Mouse (Mus musculus): ENCODE data around the gene Ptpn1. TPM values are rescaled to one million over a fixed set of nuclear protein-coding genes. Genes with fewer than 3 reads are reported as not detected.

Ptpn1 gene
- polyA plus RNA-seq, 1 experiment from 2014 or later, result 89.8 TPM

GRCm38 (mm10) chr2:167999145-167999743 is 67.4 kb downstream of the Ptpn1 start:
- no peaks in the 10 kb centered on the region for H3K36me3 ChIP-seq (ENCODE audit: control insufficient read depth, insufficient read depth, low read length)
- no peak for ATAC-seq (ENCODE audit: low FRiP score)
- H3K4me1 ChIP-seq (ENCODE audit: control insufficient read depth, insufficient read depth, low read length), result no peaks in the 10 kb centered on the region
- no peak overlapping the region for H3K4me2 ChIP-seq
- H3K9me3 ChIP-seq (ENCODE audit: control insufficient read depth, low read length), result no peaks in the 10 kb centered on the region
- 76% methylated on average over 3 of the region's 3 CpGs for WGBS
- H3K27ac ChIP-seq (ENCODE audit: low read depth, low read length), result no peak overlapping the region
- DNase-seq (ENCODE audit: low spot score, missing footprints), result no peak
- H3K4me3 ChIP-seq (ENCODE audit: low read depth, low read length), result no peak overlapping the region
- no peak overlapping the region for H3K9ac ChIP-seq (ENCODE audit: low read length)
- no peaks in the 10 kb centered on the region for H3K27me3 ChIP-seq (ENCODE audit: control insufficient read depth, insufficient read depth, low read length)

- H3K27me3 ChIP-seq (ENCODE audit: control insufficient read depth, insufficient read depth, low read length), result no peaks in the 10 kb centered on the region
- no peaks in the 10 kb centered on the region for H3K4me1 ChIP-seq (ENCODE audit: control insufficient read depth, insufficient read depth, low read length)
- no peaks in the 10 kb centered on the region for H3K9me3 ChIP-seq (ENCODE audit: control insufficient read depth, low read length)
- no peak overlapping the region for H3K9ac ChIP-seq (ENCODE audit: low read length)
- no peaks in the 10 kb centered on the region for H3K36me3 ChIP-seq (ENCODE audit: control insufficient read depth, insufficient read depth, low read length)
- H3K4me2 ChIP-seq, result no peak overlapping the region
- H3K27ac ChIP-seq (ENCODE audit: low read depth, low read length), result no peak overlapping the region
- DNase-seq (ENCODE audit: low spot score, missing footprints) (no peak), ATAC-seq (ENCODE audit: low FRiP score) (no peak)
- WGBS, result 57% methylated on average over 4 of the region's 4 CpGs
- no peak overlapping the region for H3K4me3 ChIP-seq (ENCODE audit: low read depth, low read length)
Measured at GRCm38 (mm10) chr2:168002188-168002587, 70.3 kb downstream of the Ptpn1 start.

DNA sequence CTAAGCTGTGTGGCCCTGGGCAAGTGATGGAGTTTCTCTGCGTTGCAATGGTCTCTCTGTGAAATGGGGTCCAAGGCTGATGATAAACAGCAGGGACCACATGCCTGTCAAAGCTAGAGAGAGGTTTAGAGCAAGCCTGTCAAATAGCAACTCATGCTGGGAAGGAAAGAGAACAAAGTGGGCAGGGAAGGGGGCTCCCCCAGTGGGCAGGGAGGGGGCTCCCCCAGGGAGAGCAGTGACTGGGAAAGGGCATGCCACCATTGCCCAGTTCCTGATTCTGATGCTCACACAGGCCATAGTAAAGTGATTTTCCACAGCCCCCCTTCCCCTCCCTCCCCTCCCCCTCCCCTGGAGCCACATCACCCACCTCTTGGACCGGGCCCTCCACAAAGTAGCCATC is 71.0 kb downstream of the Ptpn1 start:
- ATAC-seq (ENCODE audit: low FRiP score), result no peak
- Histone ChIP-seq H3K9me3 (ENCODE audit: control insufficient read depth, low read length) (no peaks in the 10 kb centered on the region), H3K9ac (ENCODE audit: low read length) (no peak overlapping the region), H3K4me1 (ENCODE audit: control insufficient read depth, insufficient read depth, low read length) (no peaks in the 10 kb centered on the region), H3K36me3 (ENCODE audit: control insufficient read depth, insufficient read depth, low read length) (no peaks in the 10 kb centered on the region), H3K4me2 (no peak overlapping the region), H3K4me3 (ENCODE audit: low read depth, low read length) (no peak overlapping the region), H3K27me3 (ENCODE audit: control insufficient read depth, insufficient read depth, low read length) (no peaks in the 10 kb centered on the region), H3K27ac (ENCODE audit: low read depth, low read length) (no peak overlapping the region)
- WGBS, result 92% methylated on average over 1 of the region's 2 CpGs
- DNase-seq (ENCODE audit: low spot score, missing footprints), result no peak

DNA sequence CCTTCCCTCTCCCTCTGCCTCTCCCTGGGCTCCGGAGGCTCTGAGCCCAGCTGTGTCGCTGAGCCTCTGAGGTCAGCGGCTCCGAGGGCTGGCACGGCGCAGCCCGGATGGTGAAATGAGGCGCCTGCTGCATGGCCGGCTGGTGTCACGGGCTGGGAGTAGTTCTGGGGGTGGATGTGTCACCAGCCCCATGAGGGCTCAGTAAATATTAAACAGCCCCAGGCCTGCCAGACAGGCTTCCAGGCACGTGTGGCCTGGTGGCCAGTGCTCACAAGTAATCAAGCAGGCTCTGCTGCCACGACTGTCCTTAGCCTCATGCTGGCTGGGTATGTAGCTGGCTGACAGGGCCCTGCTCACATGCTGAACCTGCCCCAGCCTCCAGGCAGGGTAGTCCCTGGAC is 71.6 kb downstream of the Ptpn1 start:
- Histone ChIP-seq H3K4me1 (ENCODE audit: control insufficient read depth, insufficient read depth, low read length) (no peaks in the 10 kb centered on the region), H3K27me3 (ENCODE audit: control insufficient read depth, insufficient read depth, low read length) (no peaks in the 10 kb centered on the region), H3K4me3 (ENCODE audit: low read depth, low read length) (no peak overlapping the region), H3K9ac (ENCODE audit: low read length) (no peak overlapping the region), H3K27ac (ENCODE audit: low read depth, low read length) (no peak overlapping the region), H3K4me2 (no peak overlapping the region), H3K9me3 (ENCODE audit: control insufficient read depth, low read length) (no peaks in the 10 kb centered on the region), H3K36me3 (ENCODE audit: control insufficient read depth, insufficient read depth, low read length) (no peaks in the 10 kb centered on the region)
- WGBS, result 83% methylated on average over 12 of the region's 12 CpGs
- DNase-seq (ENCODE audit: low spot score, missing footprints), result no peak
- ATAC-seq (ENCODE audit: low FRiP score), result 0 out of 2 replicates have a peak, but pooled peaks have one; percentile 16

DNA sequence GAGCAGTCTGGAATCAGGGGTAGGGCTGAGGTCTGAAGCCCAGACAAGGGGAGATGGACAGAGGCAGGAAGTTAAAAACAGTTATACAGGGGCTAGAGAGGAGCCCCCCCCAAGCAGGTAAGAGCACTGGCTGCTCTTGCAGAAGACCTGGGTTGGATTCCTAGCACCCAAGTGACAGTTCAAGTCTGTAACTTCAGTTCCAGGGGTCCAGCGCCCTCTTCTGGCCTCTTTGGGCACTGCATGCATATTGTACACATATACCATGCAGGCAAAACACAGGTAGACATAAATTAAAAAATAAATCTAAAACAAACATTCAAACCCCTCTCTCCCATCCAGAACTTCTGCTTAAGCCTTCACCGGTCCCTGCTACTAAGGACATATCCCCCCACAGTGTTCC is 72.5 kb downstream of the Ptpn1 start:
- H3K27ac ChIP-seq (ENCODE audit: low read depth, low read length), result no peak overlapping the region
- WGBS, result 60% methylated on average over 2 of the region's 2 CpGs
- ATAC-seq (ENCODE audit: low FRiP score), result no peak

GRCm38 (mm10) chr2:168005005-168005404 is 73.1 kb downstream of the Ptpn1 start:
- H3K4me2 ChIP-seq, result no peak overlapping the region
- H3K36me3 ChIP-seq (ENCODE audit: control insufficient read depth, insufficient read depth, low read length), result no peaks in the 10 kb centered on the region
- H3K4me1 ChIP-seq (ENCODE audit: control insufficient read depth, insufficient read depth, low read length), result peaks cover under 1% of the 10 kb centered on the region; the same call in 1 of the 2 replicates
- DNase-seq (ENCODE audit: low spot score, missing footprints) (no peak), ATAC-seq (ENCODE audit: low FRiP score) (no peak)
- H3K4me3 ChIP-seq (ENCODE audit: low read depth, low read length), result no peak overlapping the region
- H3K9me3 ChIP-seq (ENCODE audit: control insufficient read depth, low read length), result no peaks in the 10 kb centered on the region
- H3K27ac ChIP-seq (ENCODE audit: low read depth, low read length), result no peak overlapping the region
- H3K9ac ChIP-seq (ENCODE audit: low read length), result no peak overlapping the region
- H3K27me3 ChIP-seq (ENCODE audit: control insufficient read depth, insufficient read depth, low read length), result no peaks in the 10 kb centered on the region
- 80% methylated on average over 3 of the region's 3 CpGs for WGBS

More for the DNA sequence above, 72.5 kb downstream of the Ptpn1 start:
- Histone ChIP-seq H3K4me1 (ENCODE audit: control insufficient read depth, insufficient read depth, low read length) (no peaks in the 10 kb centered on the region), H3K9me3 (ENCODE audit: control insufficient read depth, low read length) (no peaks in the 10 kb centered on the region), H3K27me3 (ENCODE audit: control insufficient read depth, insufficient read depth, low read length) (no peaks in the 10 kb centered on the region), H3K4me2 (no peak overlapping the region), H3K36me3 (ENCODE audit: control insufficient read depth, insufficient read depth, low read length) (no peaks in the 10 kb centered on the region), H3K4me3 (ENCODE audit: low read depth, low read length) (no peak overlapping the region), H3K9ac (ENCODE audit: low read length) (no peak overlapping the region)
- no peak for DNase-seq (ENCODE audit: low spot score, missing footprints)

DNA sequence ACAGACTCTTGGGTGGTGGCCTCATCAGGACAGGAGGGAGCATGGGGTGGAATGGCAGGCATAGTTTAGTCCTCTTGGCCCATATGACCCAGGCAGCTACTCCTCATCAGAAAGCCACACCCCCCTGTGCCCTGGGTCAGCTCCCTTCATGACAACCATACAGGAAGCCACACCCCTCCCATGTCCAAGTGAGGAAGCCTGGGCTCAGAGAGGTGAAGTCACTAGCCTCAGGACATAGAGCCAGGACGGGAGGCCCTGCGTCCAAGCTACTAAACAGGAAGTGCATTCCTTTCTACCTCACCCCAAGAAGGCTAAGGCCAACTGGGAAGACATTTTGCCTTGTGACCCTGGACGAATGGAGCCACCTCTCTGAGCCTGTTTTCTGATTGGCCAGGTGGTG is 73.8 kb downstream of the Ptpn1 start:
- H3K4me1 ChIP-seq (ENCODE audit: control insufficient read depth, insufficient read depth, low read length), result peaks cover 2% of the 10 kb centered on the region; the same call in 1 of the 2 replicates
- no peak for DNase-seq (ENCODE audit: low spot score, missing footprints)
- no peaks in the 10 kb centered on the region for H3K27me3 ChIP-seq (ENCODE audit: control insufficient read depth, insufficient read depth, low read length)
- no peak overlapping the region for H3K4me2 ChIP-seq
- no peaks in the 10 kb centered on the region for H3K9me3 ChIP-seq (ENCODE audit: control insufficient read depth, low read length)
- no peaks in the 10 kb centered on the region for H3K36me3 ChIP-seq (ENCODE audit: control insufficient read depth, insufficient read depth, low read length)
- ATAC-seq (ENCODE audit: low FRiP score), result no peak
- WGBS, result 58% methylated on average over 3 of the region's 3 CpGs
- H3K27ac ChIP-seq (ENCODE audit: low read depth, low read length), result no peak overlapping the region
- no peak overlapping the region for H3K4me3 ChIP-seq (ENCODE audit: low read depth, low read length)
- H3K9ac ChIP-seq (ENCODE audit: low read length), result no peak overlapping the region

- H3K36me3 ChIP-seq (ENCODE audit: control insufficient read depth, insufficient read depth, low read length), result no peaks in the 10 kb centered on the region
- no peak overlapping the region for H3K27ac ChIP-seq (ENCODE audit: low read depth, low read length)
- no peak overlapping the region for H3K4me3 ChIP-seq (ENCODE audit: low read depth, low read length)
- H3K9ac ChIP-seq (ENCODE audit: low read length), result no peak overlapping the region
- 87% methylated on average over 6 of the region's 6 CpGs for WGBS
- no peaks in the 10 kb centered on the region for H3K27me3 ChIP-seq (ENCODE audit: control insufficient read depth, insufficient read depth, low read length)
- no peak overlapping the region for H3K4me2 ChIP-seq
- H3K9me3 ChIP-seq (ENCODE audit: control insufficient read depth, low read length), result no peaks in the 10 kb centered on the region
- H3K4me1 ChIP-seq (ENCODE audit: control insufficient read depth, insufficient read depth, low read length), result peaks cover 2% of the 10 kb centered on the region; the same call in 1 of the 2 replicates
- no peak for ATAC-seq (ENCODE audit: low FRiP score)
- no peak for DNase-seq (ENCODE audit: low spot score, missing footprints)
Measured at GRCm38 (mm10) chr2:168006489-168006888, 74.6 kb downstream of the Ptpn1 start.

DNA sequence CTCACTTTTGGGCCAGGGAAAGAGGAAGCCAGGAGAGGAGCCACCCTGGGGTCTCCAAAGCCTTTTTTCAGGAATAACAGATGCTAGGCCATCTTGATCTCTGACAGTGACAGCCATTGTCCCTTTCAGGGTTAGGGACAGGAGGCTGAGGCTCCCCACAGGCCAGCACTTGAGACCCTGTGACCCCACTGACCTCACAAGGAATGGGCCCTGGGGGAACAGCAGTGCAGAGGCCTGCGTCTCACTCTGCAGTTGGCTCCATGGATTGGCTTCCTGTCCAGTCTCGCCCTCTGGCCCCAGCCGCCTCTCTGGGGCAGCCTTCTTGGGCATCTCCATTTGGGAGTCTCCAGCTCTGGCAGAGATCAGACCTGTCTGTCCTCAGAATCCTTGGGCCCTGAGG is 76.3 kb downstream of the Ptpn1 start:
- Histone ChIP-seq H3K4me1 (ENCODE audit: control insufficient read depth, insufficient read depth, low read length) (peaks cover 2% of the 10 kb centered on the region; the same call in 1 of the 2 replicates), H3K4me2 (no peak overlapping the region), H3K9me3 (ENCODE audit: control insufficient read depth, low read length) (no peaks in the 10 kb centered on the region), H3K27me3 (ENCODE audit: control insufficient read depth, insufficient read depth, low read length) (no peaks in the 10 kb centered on the region), H3K27ac (ENCODE audit: low read depth, low read length) (no peak overlapping the region), H3K36me3 (ENCODE audit: control insufficient read depth, insufficient read depth, low read length) (no peaks in the 10 kb centered on the region), H3K9ac (ENCODE audit: low read length) (no peak overlapping the region), H3K4me3 (ENCODE audit: low read depth, low read length) (no peak overlapping the region)
- ATAC-seq (ENCODE audit: low FRiP score) (no peak), DNase-seq (ENCODE audit: low spot score, missing footprints) (no peak)
- WGBS, result 53% methylated on average over 3 of the region's 3 CpGs
